Mouse (Mus musculus) urinary bladder, postnatal 4 days (tissue): ENCODE measurements at regions not wholly inside any gene's neighbourhood (a gene's known extent, or its start where the extent isn't known, plus 50 kb on each side); places are given as distances from the start of the nearest gene placed in this dataset.
A peak's percentile ranks its signal among the peaks of the same experiment; 100 is the strongest.

Source experiments
- DNase-seq, 2 experiments: peaks; one replicate each; pipeline ENCODE4 v3.0.0; 2021 to 2022; ENCODE audit warnings: low spot score in 2 of 2

DNA sequence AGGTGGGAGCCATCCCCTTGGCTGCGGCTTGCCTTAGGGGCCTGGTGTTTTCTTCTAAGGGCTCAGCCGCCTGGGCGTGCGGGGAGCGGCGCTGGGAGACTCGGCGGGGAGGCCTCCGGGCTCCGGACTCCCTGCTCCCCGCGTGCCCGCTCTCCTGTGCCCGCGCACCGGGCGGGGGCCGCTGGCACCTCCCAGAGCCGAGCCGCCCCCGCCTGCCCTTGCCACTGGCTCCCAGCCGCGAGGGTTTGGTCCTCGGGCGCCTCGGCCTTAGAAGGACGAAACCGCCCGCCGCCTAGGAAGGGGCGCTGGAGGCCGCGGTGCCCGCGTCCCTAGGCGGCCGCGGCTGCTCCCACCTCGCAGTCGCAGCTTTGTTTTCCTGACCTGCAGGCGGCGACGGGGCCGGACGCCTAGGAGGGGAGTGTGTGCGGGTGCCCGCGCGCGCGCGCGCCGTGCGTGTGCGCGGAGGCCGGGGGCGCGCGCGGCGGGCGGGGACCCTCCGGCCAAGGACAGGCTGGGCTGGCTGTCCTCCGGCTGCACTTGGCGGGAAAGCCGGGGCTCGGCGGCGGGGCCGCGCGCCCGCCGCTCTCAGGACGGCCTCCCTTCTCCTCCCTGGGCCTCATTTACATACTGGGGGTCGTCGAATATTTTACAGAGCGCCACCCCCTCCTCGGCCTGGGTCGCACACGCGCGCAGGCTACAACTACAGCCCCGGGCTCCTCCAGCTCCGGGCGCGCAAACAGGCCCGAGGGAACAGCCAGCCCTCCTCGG lies 227.1 kb downstream of the Mef2c start:
- peak in 1 of 2 experiments; percentile 57 for DNase-seq

DNA sequence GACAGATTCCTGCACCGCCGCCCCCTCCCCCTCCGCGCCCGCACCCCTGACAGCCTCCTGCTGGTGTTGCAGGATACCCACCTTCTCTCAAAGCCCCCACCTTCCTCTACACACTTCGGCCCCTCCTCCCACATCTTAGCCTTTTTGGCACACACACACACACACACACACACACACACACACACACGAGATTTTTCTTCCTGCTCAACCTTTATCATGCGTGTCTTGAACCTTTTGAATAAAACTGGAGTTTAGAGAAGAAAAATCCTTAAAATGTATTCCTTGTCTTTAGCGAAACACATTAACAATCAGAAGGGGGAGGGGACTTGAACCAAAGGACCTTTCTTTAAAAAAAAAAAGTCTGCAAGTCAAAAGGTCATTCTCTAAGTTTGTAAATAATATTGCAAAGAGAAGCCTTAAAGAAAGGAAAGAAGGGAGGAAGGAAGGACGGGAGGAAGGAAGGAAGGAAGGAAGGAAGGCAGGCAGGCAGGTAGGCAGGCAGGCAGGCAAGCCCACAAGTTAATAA lies 227.7 kb downstream of the Mef2c start:
- no peak for DNase-seq

DNA sequence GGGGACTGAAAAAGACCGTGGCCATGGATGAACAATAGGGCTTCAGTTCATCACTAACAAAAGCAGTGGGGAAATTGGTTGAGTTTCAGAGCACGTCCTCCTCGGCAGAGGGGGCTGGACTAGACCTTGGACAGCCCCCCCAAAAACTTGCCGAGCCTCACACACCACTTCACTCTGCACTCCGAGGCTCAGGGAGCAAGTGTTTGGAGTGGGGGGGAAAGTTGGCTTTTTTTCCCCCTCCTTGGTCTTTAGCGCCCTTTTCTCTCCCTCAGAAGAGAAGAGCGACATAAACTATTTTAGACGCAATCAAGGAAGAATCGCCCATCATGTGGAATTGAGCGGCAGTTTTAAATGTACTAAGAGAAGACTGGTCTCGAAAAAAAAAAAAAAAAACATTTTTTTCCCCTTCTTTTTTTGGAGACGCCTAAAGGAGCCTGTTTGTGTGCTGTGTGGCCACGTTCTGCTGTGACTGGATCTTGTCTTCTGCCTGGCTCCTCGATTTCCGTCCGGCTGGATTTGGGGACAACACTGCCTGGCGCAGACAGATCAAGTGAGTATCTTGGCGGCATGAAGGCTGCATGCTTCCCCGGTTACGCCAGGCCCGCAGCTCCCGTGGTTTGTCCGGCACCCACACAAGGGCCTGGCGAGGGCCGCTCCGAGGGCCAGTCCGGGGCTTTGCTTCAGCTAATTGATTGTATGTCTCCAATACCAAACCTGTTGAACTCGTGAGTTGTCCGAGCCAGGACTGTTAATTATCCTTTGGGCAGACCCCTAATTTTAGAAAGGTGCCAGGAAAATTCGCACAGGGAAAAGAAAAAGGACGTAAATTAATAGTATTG lies 228.7 kb downstream of the Mef2c start:
- no peak for DNase-seq

DNA sequence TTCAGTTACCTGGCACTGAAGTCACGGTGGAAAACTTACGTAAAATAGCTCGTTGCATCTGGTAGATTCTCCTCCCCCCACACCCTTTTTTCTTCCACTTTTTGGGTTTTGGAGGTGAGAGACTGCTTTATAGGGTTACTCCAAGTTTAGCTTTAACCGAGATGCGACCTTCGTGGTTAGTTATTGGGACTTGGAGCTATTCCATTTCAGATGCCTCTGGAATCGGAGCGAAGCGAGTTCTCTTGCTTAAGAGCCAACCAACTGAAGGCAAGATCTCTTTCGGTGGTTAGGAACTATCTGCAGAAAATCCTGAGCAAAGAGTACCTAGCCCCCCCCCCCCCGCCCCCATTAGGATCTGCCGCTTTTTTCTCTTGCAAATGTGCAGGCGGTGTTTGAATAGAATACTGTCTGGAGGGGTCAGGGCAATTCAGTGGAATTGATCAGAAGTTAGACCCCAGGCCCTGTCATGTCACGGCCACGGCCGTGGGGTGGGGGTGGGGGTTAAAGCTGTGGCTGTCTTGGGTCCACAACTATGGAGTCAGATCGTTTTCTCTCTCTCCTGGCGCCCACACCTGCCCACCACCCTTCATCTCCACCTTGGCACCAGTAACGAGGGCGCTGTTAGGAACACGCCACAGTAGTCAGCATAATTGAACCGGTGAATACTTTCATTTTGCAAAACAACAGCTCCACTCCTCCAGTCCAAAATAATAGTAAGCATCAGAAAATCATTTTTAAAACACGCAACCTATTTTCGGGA lies 229.6 kb downstream of the Mef2c start:
- DNase-seq: no peak

DNA sequence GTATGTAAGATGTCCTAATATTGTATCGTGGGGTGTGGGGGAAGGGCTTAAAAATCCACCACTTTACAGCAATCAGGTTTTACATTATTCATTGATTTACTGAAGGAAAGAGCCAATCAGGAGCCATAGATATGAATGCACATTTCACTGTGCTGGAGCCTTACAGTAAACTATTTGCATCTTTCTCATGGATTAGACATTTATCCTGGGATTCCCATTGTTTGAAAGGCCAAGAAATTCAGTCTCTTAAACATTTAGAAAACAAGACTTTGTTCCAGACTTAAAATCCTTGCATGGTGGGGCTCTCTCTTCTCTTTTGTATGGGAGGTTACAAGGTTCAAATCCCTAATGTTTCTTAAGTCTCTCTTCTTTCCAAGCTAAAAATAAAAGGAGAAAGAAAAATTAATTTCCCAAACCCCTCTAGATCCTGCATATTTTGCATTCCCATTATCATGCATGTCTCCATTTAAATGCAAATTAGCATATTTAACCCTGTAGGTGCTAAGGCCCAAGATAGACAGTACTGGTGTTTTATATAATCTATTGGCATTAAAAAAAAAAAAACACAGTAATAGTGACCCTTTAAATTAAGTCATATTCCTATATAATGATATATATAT lies 230.3 kb downstream of the Mef2c start:
- no peak for DNase-seq

DNA sequence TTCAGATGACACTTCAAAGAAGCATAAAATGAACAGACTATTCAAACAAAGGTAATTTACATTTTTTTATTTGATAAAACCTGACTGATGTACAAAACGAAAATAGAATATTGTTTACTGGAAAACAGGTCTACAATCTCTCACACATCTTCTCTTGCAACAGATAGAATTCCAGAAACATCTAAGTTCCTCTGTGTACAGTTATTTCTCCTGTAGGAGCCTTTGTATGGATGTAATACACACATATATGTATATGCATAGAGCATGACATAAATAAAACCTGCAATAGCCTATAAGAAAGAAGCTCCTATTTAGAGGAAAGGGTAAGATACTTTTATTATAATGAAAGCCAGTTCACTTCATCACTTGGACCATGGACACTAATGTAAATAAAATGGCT lies 230.8 kb downstream of the Mef2c start:
- DNase-seq: no peak

DNA sequence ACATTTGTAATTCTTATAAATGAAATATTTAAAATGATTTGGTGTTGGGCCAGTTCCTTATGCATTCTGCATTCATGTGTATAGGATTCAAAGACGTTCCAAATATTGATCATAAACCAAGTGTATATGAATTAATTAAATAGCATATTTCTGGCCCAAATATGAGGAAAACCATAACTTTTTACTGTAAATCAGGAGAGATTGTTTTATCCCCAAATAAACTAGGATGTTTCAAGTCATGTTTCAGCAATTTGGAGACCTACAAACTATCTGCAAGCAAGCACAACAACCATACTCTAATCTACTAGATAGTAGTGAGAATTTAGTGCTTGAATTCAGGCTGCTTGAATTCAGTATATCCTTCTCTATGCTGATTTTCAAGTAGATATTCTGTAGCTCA lies 231.3 kb downstream of the Mef2c start:
- DNase-seq: no peak

DNA sequence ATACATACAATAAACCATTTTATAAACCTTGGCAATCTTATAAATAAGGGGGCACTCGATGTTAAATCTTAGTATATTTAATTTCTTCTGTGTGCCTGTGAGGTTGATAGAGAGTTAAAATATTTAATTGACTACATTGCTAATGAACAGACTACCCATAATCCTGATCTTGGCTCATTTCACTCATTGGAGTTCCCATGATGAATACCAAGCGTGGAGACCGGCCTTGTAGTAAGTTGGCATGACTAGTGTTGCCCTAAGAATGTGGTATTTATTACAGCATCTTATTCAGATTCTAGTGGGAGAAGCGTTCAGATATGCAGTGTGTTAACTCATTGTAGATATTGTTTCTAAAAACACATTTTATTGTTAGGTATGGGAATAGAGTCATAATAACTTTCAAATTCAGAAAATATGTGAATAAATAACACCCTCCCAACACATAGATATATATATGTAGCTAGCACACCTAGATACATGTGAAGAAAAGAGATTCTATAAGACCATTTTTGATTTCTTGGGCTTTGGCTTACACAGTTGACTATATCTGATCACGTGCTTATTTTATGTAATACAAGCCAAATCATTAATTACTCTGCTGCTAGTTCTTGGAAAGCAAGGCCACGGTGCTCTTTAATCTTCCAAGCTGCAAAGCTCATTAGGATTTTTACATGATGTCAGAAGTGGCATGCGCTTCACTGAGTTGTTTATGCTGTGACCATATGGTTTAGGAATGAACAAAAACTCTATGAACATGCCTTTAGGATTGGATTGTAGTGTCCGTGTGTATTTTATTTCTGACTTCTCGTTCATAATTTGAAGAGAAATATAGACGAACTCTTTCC lies 232.0 kb downstream of the Mef2c start:
- no peak for DNase-seq

DNA sequence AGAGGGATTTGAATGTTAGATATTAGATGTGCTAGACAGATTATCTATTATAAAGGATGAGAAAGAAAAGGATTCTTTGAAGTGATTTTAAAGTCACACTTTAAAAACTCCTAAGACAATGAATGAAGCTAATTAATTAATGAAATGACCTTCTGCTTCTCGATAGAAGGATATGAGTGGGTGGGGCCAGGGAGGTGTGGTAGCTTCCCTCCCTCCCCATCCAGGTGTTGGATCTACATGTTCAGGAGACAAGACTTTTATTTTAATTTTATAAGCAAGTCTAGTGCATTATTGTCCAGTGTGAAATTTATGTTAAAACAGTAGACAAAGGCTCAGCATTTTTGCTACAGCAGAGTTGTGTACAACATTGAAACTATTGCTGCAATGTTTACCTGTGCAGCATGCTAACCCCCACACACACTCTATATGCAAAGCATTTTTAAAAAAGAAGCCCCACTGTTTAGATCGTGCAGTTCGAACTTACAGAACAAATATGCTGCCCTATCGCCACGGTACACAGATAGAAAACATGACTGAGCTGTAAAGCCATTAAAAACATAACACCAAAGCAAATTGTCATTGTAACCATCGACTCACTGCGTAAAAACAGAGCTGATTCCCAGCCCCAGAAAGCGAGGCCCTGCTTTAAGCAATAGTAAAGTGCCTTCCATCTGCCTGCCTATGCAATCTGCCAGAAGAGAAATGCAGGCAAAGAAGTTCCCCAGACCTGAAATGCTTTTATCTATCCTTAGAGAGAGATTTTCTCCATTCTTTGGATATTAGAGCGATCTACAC lies 233.4 kb downstream of the Mef2c start:
- no peak for DNase-seq

DNA sequence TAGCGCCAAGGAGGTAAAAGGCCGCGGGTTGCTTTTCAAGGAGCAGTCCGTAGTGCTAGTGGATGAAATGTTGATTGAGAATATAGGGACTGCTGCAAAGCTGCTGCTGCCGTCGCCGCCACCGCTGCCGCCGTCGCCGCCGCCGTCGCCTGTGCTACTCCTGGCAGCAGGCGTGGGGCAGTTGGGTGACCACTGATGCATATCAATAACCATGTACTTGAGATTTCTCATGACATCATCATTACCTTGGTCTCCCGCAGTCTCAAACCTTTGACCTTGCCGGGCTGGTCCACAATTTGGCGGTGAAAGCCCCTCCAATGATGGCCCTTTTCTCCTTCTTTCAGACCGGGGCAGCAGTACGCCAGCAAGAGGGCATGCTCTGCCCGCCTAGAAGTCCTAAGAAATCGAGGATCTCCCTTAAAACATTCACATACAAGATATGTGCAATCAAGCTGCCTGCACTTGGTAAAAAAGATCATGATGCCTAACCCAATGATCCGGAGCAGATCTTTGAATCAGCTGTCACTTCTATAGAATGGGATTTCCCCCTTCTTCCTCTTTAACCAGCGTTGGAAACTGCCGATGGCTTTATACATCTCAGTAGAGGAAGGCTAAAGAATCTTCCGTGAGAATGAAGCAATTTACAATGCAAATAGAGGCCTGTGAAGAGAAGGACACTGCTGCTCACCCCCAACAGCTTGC lies 234.1 kb downstream of the Mef2c start:
- DNase-seq: no peak

DNA sequence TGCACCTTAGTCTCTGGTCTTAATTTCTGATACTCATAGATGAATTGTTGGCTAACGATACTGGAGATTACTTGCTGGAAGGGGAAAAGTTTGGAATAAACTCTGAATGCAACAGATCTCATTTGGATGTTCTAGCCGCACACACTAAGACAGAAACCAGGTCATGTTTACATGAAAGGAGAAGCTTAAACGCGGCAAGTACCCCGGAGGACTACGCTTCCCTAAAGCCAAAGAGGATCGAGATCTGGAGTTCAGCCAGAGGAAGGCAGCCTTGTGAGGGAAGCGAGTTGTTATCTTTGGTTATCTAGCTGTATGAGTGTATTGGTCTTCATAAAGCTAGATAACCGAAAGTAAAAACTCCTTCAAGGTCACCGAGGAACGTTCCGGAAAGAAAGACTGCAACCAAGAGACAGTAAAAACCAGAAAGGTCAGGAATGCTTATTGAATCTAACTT lies 234.7 kb downstream of the Mef2c start:
- no peak for DNase-seq

DNA sequence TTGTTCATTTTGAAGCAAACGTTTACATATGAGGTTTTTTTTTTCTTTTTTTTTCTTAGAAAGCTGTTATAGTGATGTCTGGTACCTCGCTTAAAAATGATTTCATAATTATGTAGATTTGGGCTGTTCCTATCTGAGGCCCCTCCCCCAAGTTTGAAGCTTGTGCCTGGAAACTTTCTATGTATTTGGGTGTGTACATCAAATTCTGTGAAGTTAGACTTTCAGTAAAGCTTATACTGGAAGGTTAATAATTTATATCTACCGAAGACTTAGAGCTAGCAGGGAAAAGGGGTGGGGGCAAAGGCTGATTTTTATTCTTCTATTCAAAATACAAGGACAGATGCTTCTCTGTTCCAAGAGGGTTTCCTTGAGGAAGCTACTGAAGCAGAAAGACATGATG lies 235.3 kb downstream of the Mef2c start:
- DNase-seq: no peak

DNA sequence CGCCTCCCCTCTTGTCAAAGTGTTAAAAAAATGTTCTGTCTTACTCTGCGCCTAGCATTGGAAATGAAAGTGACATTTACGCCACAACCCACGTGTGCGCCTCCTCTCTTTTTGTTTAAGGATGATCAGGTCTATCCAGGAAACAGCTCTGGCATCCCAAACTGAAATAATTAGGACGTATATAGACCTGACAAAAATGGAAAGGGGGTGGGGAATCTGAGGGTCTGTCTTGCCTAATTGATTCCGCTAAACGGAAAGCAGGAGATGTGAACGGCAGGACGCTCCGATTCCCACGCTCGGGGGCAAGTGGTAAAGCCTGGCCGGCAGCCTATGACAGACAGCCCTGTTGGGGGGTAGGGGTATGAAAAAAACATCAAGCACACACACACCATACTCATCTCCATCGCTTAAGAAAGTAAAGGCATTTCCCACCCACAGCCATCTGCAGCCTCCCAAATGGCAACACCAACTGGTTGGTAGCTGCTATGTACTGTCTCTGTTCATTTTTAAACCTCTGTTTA lies 235.8 kb downstream of the Mef2c start:
- no peak for DNase-seq

DNA sequence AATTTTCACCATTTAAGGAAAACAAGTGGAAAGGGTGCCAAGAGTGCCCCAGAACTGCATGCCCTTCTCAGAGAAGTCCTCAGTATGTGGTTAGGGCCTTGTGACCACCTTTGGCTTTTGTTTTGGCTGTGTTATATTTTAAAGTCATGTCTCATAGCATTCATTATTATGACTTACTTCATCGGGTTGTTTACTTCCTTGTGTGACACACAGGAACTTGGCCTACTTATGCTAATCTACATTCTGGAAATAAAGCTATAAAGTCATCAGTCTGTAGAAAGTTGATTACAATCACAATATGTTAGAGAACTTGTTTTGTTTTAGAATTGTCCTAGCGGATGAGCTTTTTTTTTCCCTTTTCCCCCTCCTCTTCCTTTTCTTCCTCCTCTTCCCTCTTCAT lies 236.3 kb downstream of the Mef2c start:
- DNase-seq: no peak

DNA sequence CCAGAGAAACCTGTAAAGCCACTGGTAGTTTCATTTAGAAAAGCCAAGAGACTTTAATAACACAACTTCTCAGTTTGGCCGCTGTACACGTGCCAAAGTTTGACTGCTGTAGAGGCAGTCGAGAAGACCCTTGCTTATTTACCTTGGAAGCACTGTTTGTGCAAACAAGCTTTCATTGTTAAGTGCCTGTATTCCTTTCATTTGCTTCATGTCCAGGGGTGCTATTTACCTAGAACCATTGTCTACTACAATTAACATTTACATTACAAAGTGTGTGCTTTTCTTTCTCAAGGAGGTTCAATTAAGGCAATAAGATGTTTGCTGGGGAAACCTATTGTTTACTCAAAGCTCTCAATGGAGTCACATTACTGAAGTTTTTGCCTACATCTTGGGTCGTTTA lies 236.9 kb downstream of the Mef2c start:
- no peak for DNase-seq

DNA sequence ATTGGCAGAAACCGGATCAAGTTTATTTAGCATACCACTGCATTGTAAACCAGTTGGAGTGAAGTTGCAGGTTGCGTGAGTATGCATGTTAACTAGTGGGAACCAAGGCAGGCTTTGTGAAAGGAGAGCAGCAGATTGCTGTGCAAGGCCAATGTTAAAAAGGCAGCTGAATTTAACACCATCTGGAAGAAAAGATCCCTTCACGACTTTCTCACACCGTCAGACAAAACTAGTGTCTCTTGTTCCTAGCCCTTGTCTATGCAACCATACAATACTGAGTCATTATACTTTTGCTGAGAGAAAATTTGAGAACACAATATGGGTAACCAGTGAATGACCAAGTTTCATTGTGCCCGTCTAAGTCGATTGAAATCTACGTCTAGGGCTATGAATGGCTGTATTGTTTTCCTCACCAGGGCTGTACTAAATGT lies 237.8 kb downstream of the Mef2c start:
- no peak for DNase-seq

DNA sequence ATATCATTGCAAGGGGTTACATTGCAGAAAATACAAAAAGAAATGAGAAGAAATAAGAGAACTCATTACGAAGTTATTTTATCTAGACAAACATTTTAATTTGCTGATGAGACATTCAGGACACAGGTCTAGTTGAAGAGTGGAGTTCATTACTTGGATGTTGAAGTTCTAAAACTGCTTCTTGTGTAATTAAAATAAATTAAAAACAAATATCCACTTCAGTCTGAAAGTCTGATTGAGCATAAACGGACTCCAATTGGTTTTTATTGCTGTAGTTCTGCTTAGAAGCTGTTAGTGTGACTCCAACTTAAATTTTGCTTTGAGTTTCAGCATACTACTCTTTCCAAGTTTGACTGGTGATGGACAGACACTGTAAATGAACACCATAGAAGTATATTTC lies 238.3 kb downstream of the Mef2c start:
- no peak for DNase-seq

DNA sequence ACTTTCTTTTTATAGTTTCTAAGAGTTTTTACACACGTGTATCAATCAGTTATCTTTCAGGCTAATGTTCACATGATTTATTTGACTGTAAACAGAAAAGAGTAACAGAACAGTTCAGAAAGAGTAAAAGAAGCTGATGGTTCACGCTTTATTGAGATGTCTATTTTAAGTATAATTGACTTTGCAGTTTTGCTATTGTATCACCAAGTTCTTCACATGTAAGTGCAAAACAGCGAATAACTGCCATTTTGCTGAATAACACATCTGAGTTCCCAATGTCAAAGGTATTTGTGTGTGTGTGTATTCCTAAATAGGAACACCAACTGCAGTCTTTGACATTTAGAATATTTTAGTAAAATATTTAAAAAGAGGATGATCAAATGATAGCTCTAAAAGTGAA lies 238.7 kb downstream of the Mef2c start:
- no peak for DNase-seq

DNA sequence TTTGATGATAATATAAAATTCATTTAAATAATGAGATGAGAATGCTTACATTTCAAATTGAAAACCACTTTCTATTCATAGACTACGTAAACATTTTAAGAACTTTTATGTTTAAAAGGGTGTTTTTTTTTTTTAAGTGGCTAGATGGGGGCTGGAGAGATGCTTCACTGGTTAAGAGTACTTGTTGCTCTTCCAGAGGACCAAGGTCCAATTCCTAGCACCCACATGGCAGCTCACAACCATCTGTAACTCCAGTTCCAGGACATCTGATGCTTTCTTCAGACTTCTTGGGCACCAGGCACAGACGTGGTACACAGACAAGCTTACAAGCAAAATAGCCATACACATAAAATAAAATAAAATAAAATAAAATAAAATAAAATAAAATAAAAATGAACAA lies 239.5 kb downstream of the Mef2c start:
- DNase-seq: no peak
